ENCODE assay signal across 14 mouse cellular contexts in genomic region chr19:20653082-20653676, GRCm38 (mm10).
"Had no signal": no experiment of that assay in that cellular context is flagged by ENCODE, and none has a peak within 500 bp of the region (broad histone marks: within the 10 kb centered on the region; RNA-seq: fewer than 3 reads in every experiment).

No protein-coding gene starts in this region.

- DNase-seq: kidney, adult 2 months; kidney, postnatal 14 days; lung, adult 18-20 months; lung, postnatal 36 days; retina, postnatal 1 day; thymus, postnatal 36 days had no signal

- H3K27ac ChIP-seq: kidney, embryonic 15.5 days; left cerebral cortex, adult 2 months; limb, embryonic 15.5 days; liver, embryonic 14.5 days; midbrain, embryonic 10.5 days; midbrain, embryonic 15.5 days; neural tube, embryonic 12.5 days had no signal

- H3K9ac ChIP-seq: kidney, embryonic 15.5 days; limb, embryonic 15.5 days; liver, embryonic 14.5 days; midbrain, embryonic 15.5 days; neural tube, embryonic 12.5 days had no signal

- H3K9me3 ChIP-seq: kidney, embryonic 15.5 days; limb, embryonic 15.5 days; midbrain, embryonic 10.5 days; midbrain, embryonic 15.5 days; neural tube, embryonic 12.5 days had no signal

- H3K4me3 ChIP-seq: kidney, embryonic 15.5 days; left cerebral cortex, adult 2 months; limb, embryonic 15.5 days; midbrain, embryonic 10.5 days; midbrain, embryonic 15.5 days; neural tube, embryonic 12.5 days had no signal

- ATAC-seq: inflammation-experienced regulatory T-cells, adult 6 months; midbrain, embryonic 15.5 days had no signal

- H3K36me3 ChIP-seq: kidney, embryonic 15.5 days; limb, embryonic 15.5 days; midbrain, embryonic 10.5 days; midbrain, embryonic 15.5 days; neural tube, embryonic 12.5 days had no signal

- H3K4me1 ChIP-seq: kidney, embryonic 15.5 days; limb, embryonic 15.5 days; midbrain, embryonic 10.5 days; midbrain, embryonic 15.5 days; neural tube, embryonic 12.5 days had no signal

- H3K4me2 ChIP-seq: kidney, embryonic 15.5 days; limb, embryonic 15.5 days; midbrain, embryonic 15.5 days; neural tube, embryonic 12.5 days had no signal

- H3K27me3 ChIP-seq: kidney, embryonic 15.5 days; limb, embryonic 15.5 days; midbrain, embryonic 15.5 days; neural tube, embryonic 12.5 days had no signal
